Mouse (Mus musculus) heart, adult 2 months (tissue): ENCODE results near the gene Fblim1. TPM values are rescaled to one million over a fixed set of nuclear protein-coding genes. Genes with fewer than 3 reads are reported as not detected.

Experiments used
- DNase-seq, 2 experiments: peaks; one replicate each; pipeline ENCODE4 v3.0.0; 2021
- H3K27ac ChIP-seq: fragments of 200-600 bp; 2 replicates; pipeline ENCODE4 v1.8.1; 2022
- H3K27me3 ChIP-seq: fragments of 200-500 bp; 2 replicates; pipeline ENCODE4 v1.6.1; 2012; ENCODE audit warnings: mild to moderate bottlenecking, low read length, inconsistent platforms, mixed read lengths; ENCODE audit not compliant: control insufficient read depth, insufficient read depth
- H3K36me3 ChIP-seq: fragments of 200-500 bp; 2 replicates; pipeline ENCODE4 v1.6.1; 2012; ENCODE audit warnings: low read length, inconsistent platforms; ENCODE audit not compliant: control insufficient read depth, insufficient read depth
- H3K4me1 ChIP-seq: fragments of 200-500 bp; 2 replicates; pipeline ENCODE4 v1.6.1; 2011; ENCODE audit warnings: low read length; ENCODE audit not compliant: control insufficient read depth, insufficient read depth
- H3K4me3 ChIP-seq: fragments of 200-600 bp; 2 replicates; pipeline ENCODE4 v1.8.1; 2022
- H3K79me2 ChIP-seq: fragments of 200-500 bp; replicated peaks from 2 replicates; pipeline ENCODE4 v1.6.1; 2012; ENCODE audit warnings: mild to moderate bottlenecking, inconsistent platforms, low read length, moderate library complexity, mixed read lengths; ENCODE audit not compliant: control insufficient read depth, insufficient read depth
- H3K9ac ChIP-seq: fragments of 200-500 bp; 2 replicates; pipeline ENCODE4 v1.6.1; 2012; ENCODE audit warnings: low read depth, mild to moderate bottlenecking, control low read depth, inconsistent platforms, low read length, mixed read lengths
- CTCF ChIP-seq: fragments of 200-600 bp; IDR thresholded peaks from 2 replicates; pipeline ENCODE4 v1.8.1; 2022; ENCODE audit warnings: antibody characterized with exemption, mild to moderate bottlenecking, moderate library complexity
- EP300 ChIP-seq: fragments of 200-500 bp; IDR thresholded peaks from 2 replicates; pipeline ENCODE4 v1.6.1; 2011; ENCODE audit warnings: low read depth, low read length, control low read depth; ENCODE audit not compliant: insufficient read depth
- POLR2A ChIP-seq: fragments of 200-500 bp; IDR thresholded peaks from 2 replicates; pipeline ENCODE4 v1.6.1; 2011; ENCODE audit warnings: mild to moderate bottlenecking, low read depth, low read length, control low read depth; ENCODE audit not compliant: insufficient read depth
- WGBS: fragments of 180-500 bp; shearing (Covaris S2); methylation state at CpG from one replicate; pipeline ENCODE4 v1.1.7; 2018; 5-methylcytosine and 5-hydroxymethylcytosine counted together
- intact Hi-C: fragments of 180-260 bp; cut with DNase I; formaldehyde crosslinking; loops from one replicate; pipeline ENCODE4 v1.15.1; 2025
- polyA plus RNA-seq: library from polyadenylated mRNA; depleted of rRNA; stranded (reverse); fragments of >200 nt; gene quantifications from 2 replicates; pipeline ENCODE4 v1.2.3, GENCODE M21; 2012
- total RNA-seq, 2 experiments: library from RNA; stranded (reverse); gene quantifications; 2 replicates each; pipeline ENCODE4 v1.2.3; 2021

Fblim1 gene
- total and polyA plus RNA-seq, 3 experiments: 236 to 297 (median 263) TPM

DNA sequence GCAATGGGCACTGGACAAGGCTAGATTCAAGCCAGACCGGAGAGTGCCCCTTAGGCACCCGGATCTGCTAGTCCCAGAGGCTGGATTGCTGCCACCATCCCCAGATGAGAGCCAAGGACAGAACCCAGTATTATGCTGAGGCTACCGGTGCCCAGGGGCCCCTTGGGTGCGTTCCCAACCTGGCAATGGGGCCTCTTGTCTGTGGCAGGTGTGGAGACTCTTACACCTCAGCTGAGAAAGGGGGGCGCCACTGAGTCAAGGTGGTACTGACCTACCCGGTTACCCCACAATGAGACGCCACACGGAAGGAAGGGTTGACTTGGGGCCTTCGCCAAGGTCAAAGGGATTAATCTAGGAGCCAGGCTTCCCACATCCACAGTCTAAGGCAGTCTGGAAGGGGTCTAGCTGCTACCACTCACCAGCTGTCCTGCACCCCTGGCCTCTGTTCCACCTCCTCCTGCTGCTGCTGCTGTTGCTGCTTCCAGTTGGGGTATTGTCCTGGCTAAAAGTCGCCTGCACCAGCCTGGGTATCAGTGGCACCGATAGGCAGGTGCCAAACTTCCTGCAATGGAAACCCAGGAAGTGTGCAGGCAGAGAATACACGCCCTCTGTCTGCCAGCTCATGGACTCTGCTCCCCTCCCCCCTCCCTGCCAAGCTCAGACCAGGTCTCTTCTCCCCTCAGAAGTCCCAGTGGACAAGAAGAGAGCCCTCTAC, 4.6 kb downstream of the Fblim1 start:
- peak in 1 of 2 experiments; percentile 64 for DNase-seq
- intact Hi-C loops: no loop called here
- Histone ChIP-seq H3K36me3 (no peaks in the 10 kb centered on the region), H3K27ac (peak overlapping the region; percentile 92), H3K9ac (peak overlapping the region; percentile 91), H3K4me3 (peak overlapping the region; percentile 25), H3K4me1 (peaks cover 30% of the 10 kb centered on the region), H3K79me2 (no peaks in the 10 kb centered on the region), H3K27me3 (no peaks in the 10 kb centered on the region)
- TF ChIP-seq CTCF: peak; percentile 38
- TF ChIP-seq EP300: peak; percentile 72; the same call in 1 of the 2 replicates
- peak; percentile 76 for TF ChIP-seq POLR2A
- WGBS: 53% methylated on average over 12 of the region's 12 CpGs

DNA sequence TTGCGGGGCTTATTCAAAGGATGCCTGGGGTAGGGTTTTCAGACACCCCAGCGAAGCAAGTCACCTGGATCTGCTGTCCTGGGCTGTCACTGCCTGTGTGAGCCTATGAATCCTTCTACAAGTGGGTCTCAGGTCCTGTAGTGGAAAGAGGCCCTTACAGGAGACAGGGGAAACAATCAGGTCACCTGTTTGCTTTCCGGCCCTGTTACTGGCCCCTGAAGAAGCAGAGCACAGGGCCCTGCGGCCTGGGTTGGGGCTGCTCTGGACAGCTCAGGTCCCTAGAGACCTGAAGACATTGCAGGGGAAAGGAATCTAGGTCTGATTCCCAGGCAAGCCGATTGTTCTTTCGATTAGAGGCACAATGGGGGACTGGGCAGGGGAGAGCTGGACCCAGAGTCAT, 5.5 kb downstream of the Fblim1 start:
- Histone ChIP-seq H3K4me1 (peaks cover 30% of the 10 kb centered on the region), H3K9ac (peak overlapping the region; percentile 91), H3K4me3 (peak overlapping the region; percentile 74), H3K27ac (peak overlapping the region; percentile 92), H3K36me3 (no peaks in the 10 kb centered on the region), H3K79me2 (no peaks in the 10 kb centered on the region), H3K27me3 (no peaks in the 10 kb centered on the region)
- 30% methylated on average over 6 of the region's 6 CpGs for WGBS
- peak in 1 of 2 experiments; percentile 39 for DNase-seq
- TF ChIP-seq CTCF (no peak), EP300 (no peak), POLR2A (no peak)
- intact Hi-C loops: no loop called here

DNA sequence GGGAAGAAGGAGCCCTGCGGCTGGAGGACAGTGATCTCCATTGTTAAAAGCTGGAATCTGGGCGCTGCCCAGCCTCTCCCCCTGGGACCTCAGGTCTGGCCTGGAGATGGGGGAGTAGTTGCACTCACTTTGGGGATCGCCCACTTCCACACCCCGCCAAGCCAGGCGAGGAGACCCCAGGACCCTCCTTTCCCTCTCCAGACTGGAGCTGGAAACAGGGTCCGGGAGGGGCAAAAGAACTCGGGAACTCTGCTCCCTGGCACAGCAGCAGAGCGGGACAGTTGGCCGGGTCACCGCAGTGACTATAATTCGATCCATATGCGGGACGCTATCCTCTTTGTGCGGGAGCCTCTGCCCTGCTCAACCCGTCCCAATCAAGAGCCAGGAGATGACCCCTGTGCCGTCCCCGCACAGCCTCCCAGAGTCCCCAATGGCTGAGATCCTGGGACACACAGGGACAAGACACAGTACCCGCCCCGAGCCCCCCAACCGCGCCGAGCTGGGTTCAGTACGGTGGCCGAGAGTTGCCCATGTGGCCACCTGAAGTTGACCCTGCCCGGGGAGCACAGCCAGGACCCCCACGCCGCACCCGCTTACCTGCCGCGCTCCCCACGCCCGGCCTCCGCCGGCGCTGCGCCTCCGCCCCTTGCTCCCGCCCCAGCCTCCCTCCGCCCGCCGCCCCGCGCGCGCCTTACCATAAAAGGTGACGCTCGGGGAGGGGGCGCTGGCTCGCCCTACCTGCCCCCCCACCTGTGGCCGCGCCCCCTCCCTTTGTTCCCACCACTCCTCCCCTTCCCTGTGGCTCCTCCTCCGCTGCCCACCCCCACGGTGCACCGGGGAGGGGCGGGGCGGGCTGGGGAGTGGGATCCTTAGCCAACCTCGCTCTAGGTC, 6.4 kb downstream of the Fblim1 start:
- Histone ChIP-seq H3K27ac (peak overlapping the region; percentile 92), H3K27me3 (no peaks in the 10 kb centered on the region), H3K4me1 (peaks cover 27% of the 10 kb centered on the region), H3K36me3 (no peaks in the 10 kb centered on the region), H3K4me3 (peak overlapping the region; percentile 74), H3K9ac (peak overlapping the region; percentile 91), H3K79me2 (no peaks in the 10 kb centered on the region)
- intact Hi-C loops: loop anchor here (2.0 kb wide), 1 partner anchor 19 kb away; the partner anchor contains the start of gene Tmem82
- 3% methylated on average over 48 of the region's 57 CpGs for WGBS
- DNase-seq: peak; percentile 58 to 62
- TF ChIP-seq POLR2A: peak; percentile 33; the same call in 1 of the 2 replicates
- no peak for TF ChIP-seq EP300

DNA sequence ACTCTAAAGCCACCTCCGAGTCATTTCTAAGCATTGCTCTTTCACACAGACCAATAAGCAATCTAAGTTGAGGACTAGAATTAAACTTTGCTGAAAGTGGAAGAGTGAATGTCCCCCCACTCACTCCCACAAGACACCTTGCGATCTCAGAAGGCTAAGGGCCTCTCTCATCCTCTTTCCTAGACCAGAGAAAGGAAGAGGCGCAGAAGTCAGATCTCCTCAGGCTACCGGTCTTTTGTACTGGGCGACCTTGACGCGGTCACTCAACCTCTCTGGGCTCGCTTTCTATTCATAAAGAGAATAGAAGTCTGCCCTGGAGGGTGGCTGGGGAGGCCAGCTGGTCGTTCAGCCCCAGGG, 7.0 kb downstream of the Fblim1 start:
- 2% methylated on average over 9 of the region's 9 CpGs for WGBS
- Histone ChIP-seq H3K79me2 (no peaks in the 10 kb centered on the region), H3K9ac (peak overlapping the region; percentile 91), H3K27me3 (no peaks in the 10 kb centered on the region), H3K36me3 (no peaks in the 10 kb centered on the region), H3K4me3 (peak overlapping the region; percentile 74), H3K27ac (peak overlapping the region; percentile 92), H3K4me1 (peaks cover 21% of the 10 kb centered on the region)
- no peak for TF ChIP-seq EP300
- TF ChIP-seq POLR2A: no peak
- TF ChIP-seq CTCF: no peak
- intact Hi-C loops: loop anchor here (2.0 kb wide), 1 partner anchor 20 kb away; the partner anchor contains the start of gene Tmem82
- DNase-seq: no peak

DNA sequence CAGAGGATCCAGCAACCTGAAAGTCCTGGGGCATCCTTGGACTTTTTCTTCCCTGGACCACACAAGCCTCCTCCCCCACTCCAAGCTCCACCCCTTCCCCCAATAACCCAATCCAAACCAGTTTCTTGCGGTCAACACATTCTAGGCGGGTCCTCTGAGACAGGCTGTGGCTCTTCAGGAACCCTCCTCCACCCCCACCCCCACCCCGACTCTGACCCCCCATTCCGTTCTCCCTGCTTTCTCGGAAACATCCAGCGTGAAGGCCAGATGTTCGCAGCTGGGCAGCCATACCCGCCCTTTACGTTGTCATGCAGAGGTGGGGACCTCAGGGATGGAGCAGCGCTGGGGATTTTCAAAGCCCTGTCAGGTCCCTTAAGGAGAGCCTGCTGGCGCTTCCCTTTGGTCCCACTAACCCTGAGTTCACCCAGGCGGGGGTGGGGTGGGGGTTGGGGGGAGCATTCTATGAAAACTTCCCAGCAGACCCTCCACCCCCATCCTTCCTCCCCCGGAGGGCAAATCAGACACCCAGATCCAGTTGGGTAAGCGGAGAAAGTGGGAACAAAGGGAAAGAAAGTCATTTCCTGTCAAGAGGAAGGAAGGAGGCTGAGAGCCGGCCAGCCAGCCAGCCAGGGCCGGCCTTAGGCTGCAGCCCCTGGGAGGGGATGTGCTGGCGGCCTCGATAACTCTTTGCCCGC, 7.5 kb downstream of the Fblim1 start:
- H3K36me3 ChIP-seq: no peaks in the 10 kb centered on the region
- peak overlapping the region; percentile 92 for H3K27ac ChIP-seq
- intact Hi-C loops: loop anchor here (2.0 kb wide), 1 partner anchor 20 kb away; the partner anchor contains the start of gene Tmem82
- TF ChIP-seq EP300 (0 out of 2 replicates have a peak, but pooled peaks have one; percentile 12), CTCF (no peak)
- H3K4me3 ChIP-seq: peak overlapping the region; percentile 74
- peak overlapping the region; percentile 91 for H3K9ac ChIP-seq
- H3K4me1 ChIP-seq: peaks cover 21% of the 10 kb centered on the region
- peak in 1 of 2 experiments; percentile 57 for DNase-seq
- H3K79me2 ChIP-seq: no peaks in the 10 kb centered on the region
- no peaks in the 10 kb centered on the region for H3K27me3 ChIP-seq
- 3% methylated on average over 19 of the region's 19 CpGs for WGBS
